Mouse (Mus musculus): ENCODE measurements at regions not wholly inside any gene's neighbourhood (a gene's known extent, or its start where the extent isn't known, plus 50 kb on each side); places are given as distances from the start of the nearest gene placed in this dataset.

- TF ChIP-seq POLR2A (IDR thresholded peaks at IDR 0.05; ENCODE audit: borderline replicate concordance, extremely low read depth, insufficient read depth, insufficient read length, poor library complexity, severe bottlenecking) (no peak), CTCF (IDR thresholded peaks at IDR 0.05; ENCODE audit: borderline replicate concordance, extremely low read depth, insufficient read depth, insufficient read length) (no peak)
Observed at GRCm38 (mm10) chr9:63063525-63063924, 75.8 kb upstream of the Pias1 start.

Measured in brain, embryonic 14.5 days (tissue).